Mouse (Mus musculus): Measurements from ENCODE around the gene Sult3a2.
"Not testable (repeated sequence)": the region's sequence is repeated elsewhere in the genome, so short reads cannot be mapped to it uniquely, and the experiment has no call there.

Sult3a2 gene

DNA sequence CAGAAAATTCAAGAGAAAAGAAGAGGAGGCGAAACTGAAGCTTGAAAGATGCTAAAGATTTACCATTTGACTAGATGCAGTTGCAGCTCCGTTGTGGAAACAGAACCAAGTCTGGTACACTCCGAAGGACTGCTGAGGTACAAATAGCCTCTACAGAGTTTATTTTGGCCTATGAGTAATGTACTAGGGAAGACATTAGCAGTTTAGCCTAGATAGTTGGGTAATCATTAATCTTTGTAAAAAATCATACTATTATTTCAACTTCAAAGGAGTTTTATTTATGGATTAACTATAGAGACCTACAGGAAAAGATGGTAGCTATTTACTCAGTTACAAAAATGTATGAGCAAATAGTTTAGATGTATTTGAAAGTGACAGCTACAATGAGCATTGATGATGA is at the start of gene Sult3a2:
Gene Sult3a2 (minus strand): TSS at position 101 of the 400 bp plus-strand sequence.
- DNase-seq (ENCODE audit: low spot score), result no peak

DNA sequence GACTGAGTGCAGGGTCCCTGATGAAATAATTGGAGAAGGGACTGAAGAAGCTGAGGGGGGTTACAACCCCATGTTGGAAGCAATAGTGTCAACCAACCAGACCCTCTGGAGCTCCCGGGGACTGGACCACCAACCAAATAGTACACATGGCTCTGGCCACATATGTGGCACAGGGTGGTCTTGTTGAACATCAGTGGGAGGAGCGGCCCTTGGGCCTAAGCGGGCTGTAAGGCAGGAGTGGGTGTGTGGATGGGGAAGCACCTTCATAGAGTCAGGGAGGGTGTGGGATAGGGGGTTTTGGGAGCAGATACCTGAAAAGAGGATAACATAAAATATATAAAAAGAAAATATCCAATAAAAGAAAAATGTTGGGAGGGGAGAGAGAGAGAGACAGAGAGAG is 34.4 kb upstream of the Sult3a2 start:
- DNase-seq (ENCODE audit: low spot score), result no peak

DNA sequence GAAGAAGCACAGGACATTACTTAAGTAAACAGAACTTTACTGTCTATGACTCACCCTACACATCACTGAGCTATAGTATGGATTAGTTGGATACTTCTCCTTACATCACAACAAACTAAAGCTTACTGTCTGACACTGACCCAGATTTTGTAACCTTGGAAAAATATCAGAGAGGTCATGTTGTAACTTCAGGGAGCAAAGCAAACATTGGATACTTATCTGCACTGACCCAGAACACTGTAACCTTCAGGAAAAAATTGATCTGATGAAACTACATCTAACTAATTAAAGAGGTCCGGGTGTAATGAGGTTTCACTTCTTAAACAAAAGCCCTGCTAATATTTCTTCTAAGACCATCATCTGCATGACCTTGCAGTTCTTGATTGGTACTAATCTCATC is 30.4 kb upstream of the Sult3a2 start:
- DNase-seq (ENCODE audit: low spot score), result no peak

DNA sequence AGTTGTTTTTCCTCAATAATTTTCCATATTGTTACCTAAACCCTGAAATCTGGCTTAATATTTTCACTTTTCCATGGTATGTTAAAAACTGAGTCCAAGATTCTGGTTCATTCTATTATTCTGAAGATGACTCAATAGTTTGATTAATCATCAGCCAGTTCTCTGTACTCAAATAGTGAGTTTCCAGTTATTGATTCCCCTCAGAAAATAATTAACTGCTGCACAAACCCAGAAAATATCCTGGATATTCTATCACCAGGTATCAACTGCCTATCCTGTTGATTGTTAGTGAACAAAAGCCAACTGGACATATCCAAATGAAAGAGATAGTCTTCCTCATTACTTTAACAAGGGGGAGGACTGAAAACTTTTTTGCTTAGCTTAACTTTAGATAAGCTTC is 27.8 kb upstream of the Sult3a2 start:
- no peak for DNase-seq (ENCODE audit: low spot score)

DNA sequence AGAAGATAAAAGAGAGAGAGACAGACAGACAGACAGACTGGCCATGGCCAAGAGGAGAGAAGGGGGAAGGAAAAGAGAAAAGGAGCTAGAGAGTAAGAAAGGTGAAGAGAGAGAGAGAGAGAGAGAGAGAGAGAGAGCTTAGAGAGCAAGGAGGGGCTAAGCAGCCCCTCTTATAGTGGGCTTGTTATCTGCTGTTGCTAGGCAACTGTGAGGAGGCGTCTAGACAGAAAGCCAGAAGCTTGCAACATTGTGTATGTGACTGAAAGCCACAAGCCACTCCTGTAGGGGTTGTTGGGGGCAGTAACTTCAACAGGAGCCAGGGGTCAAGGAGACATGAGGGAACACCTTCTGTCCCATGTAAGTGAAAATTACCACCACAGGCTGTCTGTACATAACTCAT is 25.3 kb upstream of the Sult3a2 start:
- DNase-seq (ENCODE audit: low spot score), result no peak

DNA sequence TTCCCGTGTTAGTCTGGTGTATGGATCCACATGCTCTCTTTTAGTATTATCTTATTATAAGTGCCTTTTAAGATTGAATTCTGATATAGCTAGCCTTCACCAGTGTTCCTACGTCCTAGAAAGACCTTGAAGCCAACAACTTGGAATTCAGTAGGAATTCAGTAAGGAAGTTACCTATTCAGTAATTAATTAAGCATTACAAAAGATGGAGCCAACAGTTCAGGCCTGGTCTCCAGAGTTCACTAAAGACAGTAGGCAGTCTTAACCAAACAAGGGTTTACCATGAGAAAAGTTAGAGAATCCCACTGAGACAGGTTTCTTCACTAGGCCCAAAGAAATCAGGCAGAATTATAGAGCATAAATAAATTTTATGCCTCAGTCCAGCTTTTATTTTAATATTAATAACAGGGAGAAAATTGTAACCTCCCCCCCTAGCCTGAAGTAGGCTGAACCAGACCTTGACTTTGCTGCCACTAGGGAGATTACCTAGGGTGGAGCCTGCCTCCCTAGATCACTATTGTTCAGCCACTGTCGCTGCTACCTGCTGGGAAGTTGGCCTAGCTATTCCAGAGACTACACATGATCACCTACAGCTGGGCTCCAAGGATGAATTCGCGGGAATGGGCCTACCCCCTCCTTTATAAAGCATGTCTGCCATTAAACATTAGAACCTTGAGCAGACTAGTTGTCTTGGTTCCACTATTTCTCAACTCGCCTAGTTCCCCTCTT is 10.9 kb upstream of the Sult3a2 start:
- not testable (repeated sequence) for DNase-seq (ENCODE audit: low spot score)

DNA sequence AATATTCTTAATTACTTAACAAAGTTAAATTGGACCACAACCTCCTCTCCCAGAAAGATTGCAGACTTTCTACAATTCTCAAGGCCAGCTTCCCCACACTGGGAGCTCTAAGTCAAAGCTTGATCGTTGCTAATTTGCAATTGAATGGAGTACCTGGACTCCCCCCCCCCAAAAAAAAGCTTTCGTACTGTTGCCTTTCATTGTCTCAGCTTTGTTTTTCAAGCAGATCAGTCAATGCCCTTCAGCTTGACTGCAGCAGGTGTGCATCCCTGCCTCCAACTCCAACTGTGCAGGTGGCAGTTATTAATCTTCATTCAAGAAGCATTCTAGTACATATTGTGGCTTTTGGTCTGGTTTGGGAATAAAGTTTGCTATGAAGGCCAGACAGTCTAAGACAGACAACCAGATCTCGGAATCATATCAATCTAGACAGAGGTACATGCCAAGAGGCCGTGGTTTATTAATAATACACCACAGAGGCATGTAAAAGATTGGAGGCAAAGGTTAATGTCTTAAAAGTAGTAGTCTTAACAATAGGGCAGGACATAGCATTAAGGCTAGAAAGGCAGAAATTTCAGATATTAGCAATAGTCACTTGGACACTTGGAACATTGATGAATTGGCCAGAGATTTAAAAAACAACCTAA is 9.9 kb upstream of the Sult3a2 start:
- not testable (repeated sequence) for DNase-seq (ENCODE audit: low spot score)

DNA sequence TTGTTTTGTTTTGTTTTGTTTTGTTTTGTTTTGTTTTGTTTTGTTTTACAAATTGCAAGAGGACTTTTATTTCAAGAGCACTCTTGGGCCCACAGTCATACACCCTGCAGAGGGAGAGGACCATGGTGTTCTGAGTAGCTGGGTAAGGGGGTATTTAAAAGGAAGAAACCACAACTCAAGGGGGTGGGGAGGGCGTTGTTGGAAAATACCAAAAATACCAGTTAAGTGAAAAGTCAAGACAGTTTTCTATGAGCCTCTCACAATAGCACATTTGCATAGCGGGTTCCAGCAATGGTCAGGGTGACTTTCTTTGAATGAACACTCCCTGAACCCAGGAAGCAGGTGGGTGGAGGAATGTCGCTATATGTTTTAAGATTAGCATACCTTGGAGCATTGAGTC is 5.7 kb upstream of the Sult3a2 start:
- DNase-seq (ENCODE audit: low spot score), result not testable (repeated sequence)

DNA sequence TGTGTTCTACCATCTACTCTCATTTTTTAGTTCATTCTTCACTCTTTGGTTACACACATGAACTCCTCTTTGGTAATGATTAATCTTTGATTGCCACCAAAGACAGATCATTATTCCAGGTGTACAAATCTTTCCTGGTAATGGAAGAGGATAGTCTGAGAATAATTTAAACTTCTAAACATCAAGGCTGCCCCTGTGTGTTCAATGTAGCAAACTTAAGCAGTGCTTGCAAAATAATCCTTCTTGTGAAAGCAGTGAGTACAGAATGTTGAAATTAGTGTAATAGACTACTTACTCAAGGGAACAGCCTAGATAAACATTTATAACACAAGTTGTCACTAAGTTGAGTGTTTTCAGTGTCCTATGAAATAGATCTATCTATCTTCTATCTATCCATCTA is 1.0 kb upstream of the Sult3a2 start:
- no peak for DNase-seq (ENCODE audit: low spot score)

DNA sequence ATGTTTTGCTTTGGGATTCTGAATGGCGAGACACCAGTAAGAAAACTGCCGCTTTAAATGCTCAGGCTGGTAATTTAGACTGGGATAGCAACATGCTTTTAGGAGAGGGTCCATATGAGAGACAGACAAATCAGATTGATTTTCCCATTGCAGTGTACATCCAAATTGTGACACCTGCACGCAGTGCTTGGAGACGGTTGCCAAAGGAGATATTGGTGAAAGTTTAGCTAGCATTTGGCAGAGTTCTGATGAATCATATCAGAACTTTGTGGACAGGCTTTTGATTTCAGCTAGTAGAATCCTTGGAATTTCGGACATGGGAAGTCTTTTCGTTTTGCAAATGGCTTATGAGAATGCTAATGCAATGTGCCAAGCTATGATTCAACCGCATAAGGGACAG is 51.3 kb downstream of the Sult3a2 start:
- DNase-seq (ENCODE audit: low spot score), result not testable (repeated sequence)

DNA sequence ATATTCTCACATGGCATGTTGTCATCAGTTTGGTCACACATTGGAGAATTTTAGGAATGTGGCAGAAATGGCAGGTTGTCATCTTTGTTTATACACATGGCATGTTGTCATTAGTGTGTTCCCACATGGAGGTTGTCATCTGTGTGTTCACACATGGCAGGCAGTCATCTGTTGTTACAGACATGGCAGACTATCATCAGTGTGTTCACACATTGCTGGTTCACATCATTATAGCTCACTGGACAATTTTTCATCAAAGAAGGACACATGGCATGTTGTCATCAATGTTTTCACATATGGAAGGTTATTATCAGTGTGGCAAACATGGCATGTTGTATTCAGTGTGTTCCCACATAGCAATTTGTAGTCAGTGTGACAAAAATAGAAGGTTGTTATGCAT is 53.3 kb downstream of the Sult3a2 start:
- DNase-seq (ENCODE audit: low spot score), result no peak

DNA sequence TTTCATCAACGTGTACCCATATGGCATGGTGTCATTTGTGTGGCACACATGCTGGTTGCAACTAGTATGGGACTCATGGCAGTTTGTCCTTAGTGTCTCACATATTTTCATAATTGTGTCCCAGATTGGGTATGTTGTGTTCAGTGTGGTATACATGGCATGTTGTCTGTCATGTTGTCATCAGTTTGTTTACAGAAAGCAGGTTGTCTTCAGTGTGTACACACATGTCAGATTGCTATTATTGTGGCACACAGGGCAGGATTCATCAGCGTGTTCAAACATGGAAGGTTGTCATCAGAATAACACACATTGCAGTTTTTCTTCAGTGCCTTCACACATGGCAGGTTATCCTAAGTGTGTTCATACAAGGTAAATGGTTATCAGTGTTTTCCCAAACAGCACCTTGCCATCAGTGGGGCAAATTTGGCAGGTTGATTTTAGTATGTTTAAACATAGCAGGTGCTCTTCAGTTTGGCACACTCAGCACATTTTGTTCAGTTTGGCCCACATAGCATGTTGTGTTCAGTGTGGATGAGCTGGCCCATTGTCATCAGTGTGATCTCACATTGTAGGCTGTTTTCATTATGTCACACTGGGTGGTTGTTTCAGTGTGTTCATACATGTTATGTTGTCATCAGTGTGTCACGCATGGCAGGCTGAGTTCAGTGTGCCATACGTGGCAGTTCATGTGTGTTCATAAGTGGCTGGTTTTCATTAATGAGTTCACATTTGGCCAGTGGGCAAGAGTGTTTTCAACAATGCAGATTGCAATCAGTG is 53.9 kb downstream of the Sult3a2 start:
- no peak for DNase-seq (ENCODE audit: low spot score)

DNA sequence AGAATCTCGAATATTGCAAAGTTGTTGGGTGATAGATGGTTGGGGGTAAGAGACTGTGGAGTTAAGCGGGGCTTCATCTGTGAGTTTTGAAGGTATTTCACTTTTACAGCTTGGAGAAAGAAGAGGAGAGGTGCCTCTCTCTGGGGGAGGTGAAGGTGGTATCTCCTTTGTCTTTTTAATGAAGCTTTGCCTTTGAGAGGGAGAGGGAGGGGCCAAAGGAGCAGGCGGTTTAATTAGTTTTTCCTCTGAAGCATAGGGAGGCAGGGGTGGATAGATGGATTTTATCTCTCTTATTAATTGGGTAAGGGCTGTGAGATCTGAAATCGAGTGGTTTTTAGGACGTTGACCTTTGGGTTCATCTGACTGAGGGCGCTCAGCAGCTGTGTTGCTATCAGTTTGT is 62.7 kb downstream of the Sult3a2 start:
- no peak for DNase-seq (ENCODE audit: low spot score)

DNA sequence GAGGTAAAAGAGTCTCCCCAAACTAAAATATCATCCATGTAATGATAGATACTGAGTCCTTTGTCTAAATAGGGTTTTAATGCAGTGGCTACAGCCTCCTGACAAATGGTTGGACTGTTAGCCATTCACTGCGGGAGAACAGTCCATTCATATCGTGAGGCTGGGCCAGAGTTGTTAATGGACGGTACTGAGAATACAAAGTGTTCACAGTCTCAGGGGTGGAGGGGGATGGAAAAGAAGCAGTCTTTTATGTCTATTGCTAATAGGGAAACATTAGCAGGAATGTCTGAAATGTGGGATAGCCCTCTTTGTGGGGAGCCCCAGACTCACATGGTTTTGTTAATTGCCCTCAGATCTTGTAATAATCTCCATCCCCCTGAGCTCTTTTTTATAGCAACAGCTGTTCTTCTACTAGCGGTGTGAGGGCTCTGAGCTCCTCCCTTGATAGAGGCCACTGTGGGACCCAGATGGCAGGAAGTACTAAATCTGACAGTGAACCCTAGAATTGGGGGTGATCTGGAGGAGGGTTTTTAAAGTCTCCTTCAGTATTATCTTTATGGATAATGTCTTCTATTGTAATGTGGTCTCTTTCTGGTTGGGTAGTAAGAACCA is 64.6 kb downstream of the Sult3a2 start:
- no peak for DNase-seq (ENCODE audit: low spot score)

Data from ovary, adult 18-20 months (tissue).